Mouse (Mus musculus) hematopoietic stem cell, adult 5-6 weeks (primary cell): ENCODE results near the gene Wscd2. TPM values are rescaled to one million over a fixed set of nuclear protein-coding genes. Genes with fewer than 3 reads are reported as not detected.

ENCODE experiments used
- ATAC-seq, 2 experiments: fragments of 125-278 bp in 1 of 2; replicated peaks in 1 of 2; 2 replicates each; pipeline ENCODE4 v1.8.0; 2016 to 2017; ENCODE audit warnings: inconsistent platforms in 2 of 2, mild to moderate bottlenecking in 2 of 2, moderate number of reproducible peaks in 2 of 2, low read depth in 1 of 2, moderate TSS enrichment in 1 of 2; ENCODE audit not compliant: low FRiP score in 2 of 2, poor library complexity in 2 of 2, severe bottlenecking in 2 of 2, insufficient read depth in 1 of 2, low TSS enrichment in 1 of 2
- total RNA-seq: library from RNA; stranded (forward); fragments of 172-1452, 232-1000 nt; gene quantifications from 2 replicates; pipeline ENCODE4 v1.2.3, GENCODE M21; 2017

Wscd2 gene
- total RNA-seq, 1 experiment from 2014 or later, result not detected

DNA sequence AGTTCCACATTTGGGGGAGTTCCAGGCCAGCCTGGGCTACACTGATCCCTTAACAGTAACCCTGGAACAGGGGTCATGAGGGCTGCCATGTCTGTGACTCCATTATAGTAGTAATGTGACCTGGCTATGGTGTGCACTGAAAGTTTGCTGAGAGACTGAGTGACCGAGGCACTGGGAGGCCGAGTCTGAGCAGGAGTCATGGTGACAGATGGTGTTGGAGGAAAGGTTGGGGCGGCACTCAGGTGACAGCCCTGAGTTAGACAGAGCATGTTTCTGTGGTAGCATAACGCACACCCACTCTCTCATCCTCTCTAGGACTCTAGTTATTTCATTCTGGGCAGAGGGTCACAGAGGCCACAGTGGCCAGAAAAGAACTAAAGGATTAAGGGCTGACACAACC lies 19.0 kb downstream of the Wscd2 start:
- ATAC-seq, result no peak

DNA sequence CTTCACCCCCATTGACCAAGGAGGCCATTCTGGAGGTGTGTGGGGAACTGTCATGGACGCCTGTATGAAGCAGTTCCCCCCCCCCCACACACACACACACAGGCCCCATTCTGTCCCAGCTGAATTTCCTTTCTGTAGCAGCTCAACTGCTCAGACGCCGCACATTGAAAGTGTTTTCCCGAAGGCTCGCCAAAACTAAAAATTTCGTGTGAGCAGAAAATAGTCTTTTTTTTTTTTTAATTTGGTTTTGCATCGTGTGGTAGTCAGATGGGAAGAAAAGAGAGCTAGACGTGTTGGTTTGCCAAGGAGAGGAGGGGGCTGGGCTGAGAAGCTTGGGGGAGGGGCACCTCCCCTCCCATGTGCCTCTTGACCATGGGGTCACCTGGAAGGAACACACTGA lies 23.5 kb downstream of the Wscd2 start:
- ATAC-seq, result no peak

GRCm38 (mm10) chr5:113514062-113514461 lies 23.9 kb downstream of the Wscd2 start:
- no peak for ATAC-seq

GRCm38 (mm10) chr5:113516119-113516872 lies 26.2 kb downstream of the Wscd2 start:
- no peak for ATAC-seq

DNA sequence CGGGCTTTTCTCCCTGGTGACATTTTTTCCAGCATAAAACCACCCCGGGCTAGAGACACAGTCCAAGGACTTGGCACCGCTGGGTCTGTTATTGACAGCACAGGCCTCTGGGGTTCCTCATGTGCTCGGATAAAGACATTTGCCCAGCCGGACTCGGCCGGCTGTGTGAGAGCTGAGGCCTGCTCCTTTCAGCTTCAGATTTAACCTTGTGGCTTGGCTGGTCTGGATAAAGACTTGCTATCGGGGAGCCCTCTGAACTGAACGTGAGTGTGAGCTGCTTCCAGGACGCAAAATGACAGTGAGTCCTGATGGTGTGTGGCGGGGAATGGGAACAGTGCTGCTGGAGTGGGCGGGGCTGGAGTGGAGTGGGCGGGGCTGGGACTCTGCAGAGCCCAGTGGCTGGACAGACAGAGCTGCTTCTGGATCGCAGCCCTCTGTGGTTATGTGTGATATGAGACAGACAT lies 26.8 kb downstream of the Wscd2 start:
- no peak for ATAC-seq

- no peak for ATAC-seq
These were observed 27.3 kb downstream of the Wscd2 start for GRCm38 (mm10) chr5:113517387-113517786.

GRCm38 (mm10) chr5:113521037-113521436 lies 30.9 kb downstream of the Wscd2 start:
- no peak for ATAC-seq

DNA sequence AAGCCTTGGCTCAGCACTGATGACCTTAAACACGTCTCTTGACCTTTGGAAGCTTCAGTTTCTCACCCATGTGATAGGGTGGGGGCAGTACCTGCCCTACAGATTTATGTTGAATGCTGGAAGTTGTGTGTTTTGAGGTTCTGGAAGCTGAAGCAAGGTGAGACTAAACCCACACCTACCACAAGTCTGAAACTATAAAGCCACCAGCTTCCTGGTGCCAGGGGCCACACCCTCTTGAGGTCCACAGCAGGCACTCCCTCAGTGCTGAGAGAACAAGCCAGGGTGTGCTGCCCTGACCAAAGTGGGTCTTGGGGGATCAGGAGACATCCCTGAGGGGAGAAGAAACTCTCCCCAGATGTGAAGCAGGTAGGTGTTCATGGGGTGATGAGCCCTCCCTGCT lies 48.7 kb downstream of the Wscd2 start:
- 0 out of 4 replicates have a peak, but pooled peaks have one; percentile 14 to 17 for ATAC-seq

DNA sequence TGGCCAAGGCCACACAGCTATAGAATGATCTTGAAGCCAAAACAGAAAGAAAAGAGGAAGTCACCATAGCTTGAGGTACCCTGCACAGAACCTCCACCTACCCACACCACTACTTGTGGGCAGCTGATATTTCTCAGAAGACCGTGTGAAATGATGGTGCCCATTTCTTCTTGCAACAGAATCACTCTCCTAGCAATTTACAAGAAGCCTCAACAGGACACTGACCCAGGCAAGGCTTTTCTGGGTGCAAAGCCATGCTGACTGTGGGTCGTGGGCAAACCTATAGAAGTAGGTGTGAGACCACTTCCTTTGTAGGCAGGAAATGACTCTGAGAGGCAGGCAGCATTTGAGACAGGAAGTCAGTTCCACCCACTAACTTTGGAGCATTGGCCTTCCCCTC lies 49.3 kb downstream of the Wscd2 start:
- ATAC-seq, result peak; percentile 63 to 66

DNA sequence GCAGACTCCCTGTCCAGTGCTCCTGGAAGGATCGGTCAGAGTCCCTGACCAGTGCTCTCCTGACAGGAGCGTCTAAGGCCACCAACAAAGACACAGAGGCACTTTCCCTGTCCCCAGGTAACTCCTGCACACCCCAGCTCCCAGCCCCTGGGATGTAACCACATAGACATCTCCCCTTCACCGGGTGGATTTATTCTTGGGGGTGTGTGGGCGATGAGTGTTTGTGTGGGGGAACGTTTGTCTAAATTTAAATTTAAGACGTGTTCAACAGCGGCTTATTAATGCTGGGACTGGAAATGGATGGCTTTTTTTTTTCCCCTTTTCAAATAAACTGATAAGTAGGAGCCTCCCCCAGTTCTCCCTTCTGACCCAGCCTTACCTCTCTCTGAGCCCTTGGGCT lies 49.7 kb downstream of the Wscd2 start:
- no peak for ATAC-seq

DNA sequence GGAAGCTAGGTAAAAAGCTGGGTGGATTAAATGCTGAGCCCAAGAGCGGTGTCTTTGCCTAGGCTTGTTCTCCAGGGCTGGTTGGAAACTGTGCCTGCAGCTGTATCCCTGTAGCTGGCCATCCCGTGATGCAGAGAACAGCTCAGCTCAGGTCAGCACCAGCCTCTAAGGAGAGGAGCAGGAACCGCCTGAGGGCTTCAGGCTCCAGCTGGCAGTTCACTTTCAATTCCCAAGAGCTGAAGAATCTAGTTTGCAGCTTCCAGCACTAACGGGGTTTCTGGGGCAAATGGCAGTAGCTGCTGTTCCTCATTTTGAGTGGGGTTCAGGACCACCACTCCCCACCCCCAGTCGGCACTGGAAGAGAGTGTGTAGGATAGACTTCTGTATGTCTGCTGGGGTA lies 51.1 kb downstream of the Wscd2 start:
- ATAC-seq, result no peak

GRCm38 (mm10) chr5:113542885-113543476 lies 52.8 kb downstream of the Wscd2 start:
- ATAC-seq, result no peak

DNA sequence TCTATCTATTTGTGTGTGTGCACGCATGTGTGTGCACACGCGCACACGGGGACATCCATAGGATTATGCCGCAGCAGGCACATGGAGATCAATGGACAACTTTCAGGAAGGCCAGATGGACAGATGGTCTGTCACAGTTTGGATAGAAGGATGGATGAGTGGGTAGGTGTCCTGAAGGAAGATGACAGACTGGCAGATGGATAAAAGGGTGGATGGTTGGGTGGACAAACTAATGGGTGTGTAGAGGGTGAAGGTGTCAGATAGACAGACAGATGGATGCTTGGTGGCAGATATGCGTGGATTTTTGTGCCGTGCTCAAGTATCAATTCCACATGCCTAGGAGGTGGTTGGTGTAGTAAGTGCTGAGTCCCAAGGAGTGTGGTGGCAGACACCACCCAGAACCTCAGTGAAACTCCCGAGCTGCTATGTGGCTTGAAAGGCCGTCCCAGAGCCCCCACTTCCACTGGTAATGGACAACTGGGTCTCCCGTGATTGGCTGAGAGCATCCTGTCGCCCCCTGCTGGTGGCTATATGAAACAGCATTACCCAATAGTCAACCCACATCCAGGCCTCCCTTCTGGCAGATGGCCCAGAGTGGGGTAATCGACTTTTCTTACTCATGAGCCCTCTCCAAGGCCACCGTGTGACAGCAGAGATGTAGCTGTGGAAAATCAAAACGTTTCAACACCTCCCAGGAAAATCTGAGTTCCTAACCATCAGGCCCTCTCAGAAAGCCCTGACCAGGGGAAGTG lies 58.0 kb downstream of the Wscd2 start:
- peak; percentile 29 to 60; a peak in 2 of 4 replicates for ATAC-seq

- ATAC-seq, result no peak
These were observed 60.1 kb downstream of the Wscd2 start for GRCm38 (mm10) chr5:113550249-113550648.

- no peak for ATAC-seq
These were observed 60.6 kb downstream of the Wscd2 start for GRCm38 (mm10) chr5:113550759-113551158.

DNA sequence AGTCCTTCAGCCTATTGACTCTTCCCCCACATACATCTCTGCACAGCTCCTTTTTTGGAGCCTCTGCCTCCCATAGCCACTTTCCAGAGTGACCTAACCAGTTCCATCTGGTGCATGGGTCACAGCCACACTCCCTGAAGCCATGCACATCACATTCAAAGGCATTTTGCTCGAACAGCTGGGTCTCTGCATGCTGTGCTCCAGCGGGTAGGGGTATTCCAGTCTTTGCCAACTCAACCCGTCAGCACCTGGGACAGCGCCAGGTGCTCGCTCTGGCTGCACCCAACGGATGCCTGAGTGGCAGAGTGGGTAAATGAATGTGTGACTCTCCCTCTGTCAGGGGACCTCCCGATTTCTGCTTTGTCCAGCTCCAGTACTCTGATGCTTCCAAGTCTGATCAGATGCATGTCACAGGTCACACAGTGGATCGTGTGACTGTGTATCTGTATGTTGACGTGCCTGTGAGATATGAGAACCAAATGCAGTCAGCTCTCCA lies 63.3 kb downstream of the Wscd2 start:
- peak in 1 of 2 experiments; percentile 59; a peak in 1 of 4 replicates for ATAC-seq

DNA sequence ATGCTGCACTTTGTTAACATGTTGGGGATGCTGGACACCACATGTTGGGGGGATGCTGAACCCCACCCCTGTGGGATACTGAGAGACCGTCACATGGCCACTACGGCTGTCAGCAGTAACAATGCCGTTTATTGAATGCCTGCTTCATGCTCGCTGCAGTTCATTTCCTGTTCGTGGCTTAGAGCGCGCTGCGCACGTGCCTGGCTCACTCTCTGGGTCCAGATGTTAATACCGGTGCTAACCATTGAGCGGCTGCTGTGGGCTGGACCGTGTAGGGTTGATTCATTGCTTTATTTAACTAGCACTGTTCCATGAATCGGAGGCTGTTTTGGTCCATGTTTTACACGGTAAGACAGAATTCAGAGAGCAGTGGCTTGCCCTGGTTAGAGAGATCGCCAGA lies 64.0 kb downstream of the Wscd2 start:
- no peak for ATAC-seq

DNA sequence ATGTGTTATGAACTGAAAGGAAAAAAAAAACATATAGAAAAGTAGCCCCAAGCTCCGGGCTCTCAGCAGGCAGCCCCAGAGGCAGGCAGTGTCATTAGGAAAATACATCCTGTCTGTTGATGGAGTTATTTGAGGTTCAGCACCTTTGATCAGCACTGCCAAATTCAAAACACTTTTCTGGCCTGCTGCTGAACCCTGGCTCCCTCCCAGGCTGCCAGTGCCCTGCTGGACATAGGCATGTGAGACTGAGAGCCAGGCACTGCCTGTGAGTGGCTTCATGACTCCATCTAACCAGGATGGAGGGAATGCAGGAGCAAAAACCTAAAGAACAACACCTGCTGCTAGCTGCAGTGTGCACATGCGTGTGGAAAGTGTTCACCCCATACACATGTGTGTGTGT lies 64.4 kb downstream of the Wscd2 start:
- ATAC-seq, result no peak
